Mouse (Mus musculus): ENCODE data around the gene Mgat4b. TPM values are rescaled to one million over a fixed set of nuclear protein-coding genes. Genes with fewer than 3 reads are reported as not detected.

The Mgat4b gene
- total and polyA plus RNA-seq, 2 experiments from 2014 or later, result 91.8 to 107 TPM

GRCm38 (mm10) chr11:50216724-50217366 lies 6.2 kb downstream of the Mgat4b start:
- 75% methylated on average over 4 of the region's 4 CpGs for WGBS
- no peak overlapping the region for H3K9ac ChIP-seq
- no peak overlapping the region for H3K27ac ChIP-seq (ENCODE audit: low read depth, low read length)
- TF ChIP-seq CTCF (IDR thresholded peaks at IDR 0.05; ENCODE audit: low read depth), result no peak
- DNase-seq (no peak), ATAC-seq (no peak)
- H3K27me3 ChIP-seq (ENCODE audit: insufficient read depth, low read length), result no peaks in the 10 kb centered on the region
- no peak overlapping the region for H3K4me3 ChIP-seq (ENCODE audit: low read depth, low read length)
- H3K4me1 ChIP-seq (ENCODE audit: insufficient read depth), result 0 out of 2 replicates have a peak, but pooled peaks cover 3% of the 10 kb centered on the region
- no peak overlapping the region for H3K4me2 ChIP-seq (ENCODE audit: low read depth)
- 0 out of 2 replicates have a peak, but pooled peaks cover 5% of the 10 kb centered on the region for H3K36me3 ChIP-seq (ENCODE audit: insufficient read depth)
- H3K9me3 ChIP-seq (ENCODE audit: low read length), result no peaks in the 10 kb centered on the region

- WGBS, result 66% methylated on average over 4 of the region's 4 CpGs
- H3K4me1 ChIP-seq (ENCODE audit: insufficient read depth), result 0 out of 2 replicates have a peak, but pooled peaks cover 3% of the 10 kb centered on the region
These were observed 7.1 kb downstream of the Mgat4b start for GRCm38 (mm10) chr11:50217811-50218210.

GRCm38 (mm10) chr11:50219833-50220232 lies 9.1 kb downstream of the Mgat4b start:
- Histone ChIP-seq H3K4me3 (ENCODE audit: low read depth, low read length) (no peak overlapping the region), H3K27me3 (ENCODE audit: insufficient read depth, low read length) (no peaks in the 10 kb centered on the region), H3K4me2 (ENCODE audit: low read depth) (no peak overlapping the region), H3K9ac (no peak overlapping the region), H3K36me3 (ENCODE audit: insufficient read depth) (0 out of 2 replicates have a peak, but pooled peaks cover 5% of the 10 kb centered on the region), H3K27ac (ENCODE audit: low read depth, low read length) (no peak overlapping the region), H3K4me1 (ENCODE audit: insufficient read depth) (peaks cover 14% of the 10 kb centered on the region), H3K9me3 (ENCODE audit: low read length) (no peaks in the 10 kb centered on the region)
- DNase-seq, result no peak
- 38% methylated on average over 2 of the region's 2 CpGs for WGBS
- no peak for TF ChIP-seq CTCF (IDR thresholded peaks at IDR 0.05; ENCODE audit: low read depth)
- ATAC-seq, result no peak

More at GRCm38 (mm10) chr11:50217811-50218210, 7.1 kb downstream of the Mgat4b start:
- 0 out of 2 replicates have a peak, but pooled peaks cover 5% of the 10 kb centered on the region for H3K36me3 ChIP-seq (ENCODE audit: insufficient read depth)
- H3K4me2 ChIP-seq (ENCODE audit: low read depth), result no peak overlapping the region
- H3K27me3 ChIP-seq (ENCODE audit: insufficient read depth, low read length), result no peaks in the 10 kb centered on the region
- no peak overlapping the region for H3K27ac ChIP-seq (ENCODE audit: low read depth, low read length)
- no peak for ATAC-seq
- H3K9me3 ChIP-seq (ENCODE audit: low read length), result no peaks in the 10 kb centered on the region
- no peak for DNase-seq
- no peak overlapping the region for H3K4me3 ChIP-seq (ENCODE audit: low read depth, low read length)
- H3K9ac ChIP-seq, result no peak overlapping the region
- TF ChIP-seq CTCF (IDR thresholded peaks at IDR 0.05; ENCODE audit: low read depth), result no peak

- DNase-seq (no peak), ATAC-seq (no peak)
- Histone ChIP-seq H3K9me3 (ENCODE audit: low read length) (no peaks in the 10 kb centered on the region), H3K4me1 (ENCODE audit: insufficient read depth) (peaks cover 18% of the 10 kb centered on the region), H3K4me3 (ENCODE audit: low read depth, low read length) (no peak overlapping the region), H3K4me2 (ENCODE audit: low read depth) (peak overlapping the region; percentile 94; the same call in 1 of the 2 replicates), H3K27ac (ENCODE audit: low read depth, low read length) (no peak overlapping the region), H3K9ac (no peak overlapping the region; the same call in 1 of the 2 replicates), H3K36me3 (ENCODE audit: insufficient read depth) (peaks cover 5% of the 10 kb centered on the region; the same call in 1 of the 2 replicates), H3K27me3 (ENCODE audit: insufficient read depth, low read length) (no peaks in the 10 kb centered on the region)
- WGBS, result 38% methylated on average over 7 of the region's 7 CpGs
- TF ChIP-seq CTCF (IDR thresholded peaks at IDR 0.05; ENCODE audit: low read depth), result no peak
These were observed 12.0 kb downstream of the Mgat4b start for GRCm38 (mm10) chr11:50222559-50223276.

- WGBS, result 4% methylated on average over 17 of the region's 17 CpGs
- H3K4me1 ChIP-seq (ENCODE audit: insufficient read depth), result peaks cover 18% of the 10 kb centered on the region
- peak overlapping the region; percentile 94 for H3K4me2 ChIP-seq (ENCODE audit: low read depth)
- TF ChIP-seq CTCF (IDR thresholded peaks at IDR 0.05; ENCODE audit: low read depth), result no peak
- H3K27me3 ChIP-seq (ENCODE audit: insufficient read depth, low read length), result no peaks in the 10 kb centered on the region
- H3K4me3 ChIP-seq (ENCODE audit: low read depth, low read length), result peak overlapping the region; percentile 98
- H3K36me3 ChIP-seq (ENCODE audit: insufficient read depth), result peaks cover 5% of the 10 kb centered on the region; the same call in 1 of the 2 replicates
- ATAC-seq (peak; percentile 39), DNase-seq (peak; percentile 78)
- peak overlapping the region; percentile 97 for H3K9ac ChIP-seq
- peak overlapping the region; percentile 96 for H3K27ac ChIP-seq (ENCODE audit: low read depth, low read length)
- H3K9me3 ChIP-seq (ENCODE audit: low read length), result no peaks in the 10 kb centered on the region
These were observed 13.3 kb downstream of the Mgat4b start for GRCm38 (mm10) chr11:50223783-50224662.

- peak overlapping the region; percentile 94 for H3K4me2 ChIP-seq (ENCODE audit: low read depth)
- peaks cover 18% of the 10 kb centered on the region for H3K4me1 ChIP-seq (ENCODE audit: insufficient read depth)
- H3K27me3 ChIP-seq (ENCODE audit: insufficient read depth, low read length), result no peaks in the 10 kb centered on the region
- H3K9me3 ChIP-seq (ENCODE audit: low read length), result no peaks in the 10 kb centered on the region
- H3K9ac ChIP-seq, result peak overlapping the region; percentile 97
- ATAC-seq, result peak; percentile 81
- peaks cover 5% of the 10 kb centered on the region; the same call in 1 of the 2 replicates for H3K36me3 ChIP-seq (ENCODE audit: insufficient read depth)
- H3K4me3 ChIP-seq (ENCODE audit: low read depth, low read length), result peak overlapping the region; percentile 98
- TF ChIP-seq CTCF (IDR thresholded peaks at IDR 0.05; ENCODE audit: low read depth), result peak; percentile 53
- DNase-seq, result peak; percentile 91
- whole genome bisulfite sequencing, result 4% methylated on average over 70 of the region's 70 CpGs
- peak overlapping the region; percentile 96 for H3K27ac ChIP-seq (ENCODE audit: low read depth, low read length)
These were observed 14.2 kb downstream of the Mgat4b start for GRCm38 (mm10) chr11:50224671-50225530.

Data from forebrain, postnatal 0 days (tissue).